Mouse (Mus musculus) intestine, embryonic 16.5 days (tissue): ENCODE measurements around the gene Gm42669. TPM values are rescaled to one million over a fixed set of nuclear protein-coding genes. Genes with fewer than 3 reads are reported as not detected.

Experiments used
- ATAC-seq: fragments of 200-750 bp; cut with Nextera tagmentation; 2 replicates; pipeline ENCODE4 v1.8.0; 2017; ENCODE audit warnings: moderate TSS enrichment, moderate library complexity
- H3K27ac ChIP-seq: fragments of 300-500 bp; sonication (generic); 2 replicates; pipeline ENCODE4 v1.5.1; 2014; ENCODE audit warnings: mild to moderate bottlenecking, low read length
- H3K27me3 ChIP-seq: fragments of 300-500 bp; sonication (generic); replicated peaks from 2 replicates; pipeline ENCODE4 v1.6.1; 2014; ENCODE audit warnings: low read length, control low read depth, mixed read lengths; ENCODE audit not compliant: control insufficient read depth, insufficient read depth
- H3K36me3 ChIP-seq: fragments of 300-500 bp; sonication (generic); 2 replicates; pipeline ENCODE4 v1.6.1; 2014; ENCODE audit warnings: low read length, control low read depth; ENCODE audit not compliant: control insufficient read depth, insufficient read depth
- H3K4me1 ChIP-seq: fragments of 300-500 bp; sonication (generic); 2 replicates; pipeline ENCODE4 v1.6.1; 2014; ENCODE audit warnings: low read length, control low read depth, mixed read lengths; ENCODE audit not compliant: control insufficient read depth, insufficient read depth
- H3K4me2 ChIP-seq: fragments of 300-500 bp; sonication (generic); 2 replicates; pipeline ENCODE4 v1.6.1; 2014; ENCODE audit warnings: low read depth, low read length, control low read depth
- H3K4me3 ChIP-seq: fragments of 300-500 bp; sonication (generic); 2 replicates; pipeline ENCODE4 v1.5.1; 2014; ENCODE audit warnings: mild to moderate bottlenecking, low read length
- H3K9ac ChIP-seq: fragments of 300-500 bp; sonication (generic); 2 replicates; pipeline ENCODE4 v1.6.1; 2014; ENCODE audit warnings: low read depth, low read length
- H3K9me3 ChIP-seq: fragments of 300-500 bp; sonication (generic); 2 replicates; pipeline ENCODE4 v1.6.1; 2016; ENCODE audit warnings: low read length, control low read depth; ENCODE audit not compliant: control insufficient read depth
- WGBS: fragments of 180-500 bp; shearing (Covaris S2); extraction: QIAGEN DNeasy Blood & Tissue Kit; methylation state at CpG from one replicate; pipeline ENCODE4 v1.1.7; 2014; 5-methylcytosine and 5-hydroxymethylcytosine counted together
- polyA plus RNA-seq: library from polyadenylated mRNA; unstranded; fragments of >200 nt; fragmentation: Nextera tagmentation; extraction: Ambion mirVana; gene quantifications from 2 replicates; pipeline ENCODE4 v1.2.1, GENCODE M21; 2015

Gene Gm42669
- polyA plus RNA-seq, 1 experiment from 2014 or later: 0.16 TPM

- Histone ChIP-seq H3K9me3 (no peaks in the 10 kb centered on the region), H3K4me1 (no peaks in the 10 kb centered on the region), H3K27me3 (no peaks in the 10 kb centered on the region), H3K4me3 (no peak overlapping the region), H3K9ac (no peak overlapping the region), H3K36me3 (no peaks in the 10 kb centered on the region), H3K27ac (no peak overlapping the region), H3K4me2 (no peak overlapping the region)
- no peak for ATAC-seq
- 96% methylated on average over 3 of the region's 3 CpGs for WGBS
These were observed 8.0 kb downstream of the Gm42669 start for GRCm38 (mm10) chr5:107515453-107515852.

- Histone ChIP-seq H3K27ac (no peak overlapping the region), H3K4me1 (no peaks in the 10 kb centered on the region), H3K9me3 (no peaks in the 10 kb centered on the region), H3K4me3 (no peak overlapping the region), H3K4me2 (no peak overlapping the region), H3K27me3 (no peaks in the 10 kb centered on the region), H3K9ac (no peak overlapping the region), H3K36me3 (no peaks in the 10 kb centered on the region)
- 92% methylated on average over 1 of the region's 1 CpGs for WGBS
- ATAC-seq: no peak
These were observed 8.7 kb downstream of the Gm42669 start for GRCm38 (mm10) chr5:107516087-107516486.

GRCm38 (mm10) chr5:107518602-107519001 is 11.2 kb downstream of the Gm42669 start:
- Histone ChIP-seq H3K36me3 (no peaks in the 10 kb centered on the region), H3K27me3 (no peaks in the 10 kb centered on the region), H3K27ac (no peak overlapping the region), H3K9me3 (no peaks in the 10 kb centered on the region), H3K4me3 (no peak overlapping the region), H3K4me1 (no peaks in the 10 kb centered on the region), H3K9ac (no peak overlapping the region), H3K4me2 (no peak overlapping the region)
- no peak for ATAC-seq
- 88% methylated on average over 4 of the region's 4 CpGs for WGBS

- Histone ChIP-seq H3K27me3 (no peaks in the 10 kb centered on the region), H3K9me3 (no peaks in the 10 kb centered on the region), H3K27ac (no peak overlapping the region), H3K36me3 (no peaks in the 10 kb centered on the region), H3K4me2 (no peak overlapping the region), H3K9ac (no peak overlapping the region), H3K4me1 (no peaks in the 10 kb centered on the region), H3K4me3 (no peak overlapping the region)
- no peak for ATAC-seq
- 66% methylated on average over 6 of the region's 6 CpGs for WGBS
These were observed 14.0 kb downstream of the Gm42669 start for GRCm38 (mm10) chr5:107521386-107521785.

- WGBS: 75% methylated on average over 7 of the region's 7 CpGs
These were observed 14.5 kb downstream of the Gm42669 start for GRCm38 (mm10) chr5:107521897-107522296.

DNA sequence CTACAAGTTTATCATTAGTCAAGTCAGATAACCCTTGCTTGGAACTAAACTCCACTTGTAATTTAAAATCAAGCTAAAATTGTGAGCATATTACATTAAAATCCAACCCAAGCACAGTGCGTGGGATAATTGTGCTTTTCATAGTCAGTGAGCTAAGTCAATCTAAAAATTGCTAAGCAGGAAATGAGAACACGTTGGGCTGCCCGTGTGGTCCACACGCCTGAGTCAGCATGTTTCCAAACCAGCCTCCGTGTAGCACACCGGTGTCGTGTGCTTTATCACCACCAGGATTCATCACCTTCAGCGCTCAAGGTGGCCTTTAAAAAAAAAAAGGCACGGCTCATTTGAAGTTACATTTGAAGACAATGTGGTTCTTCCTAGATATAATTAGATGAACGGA is 16.9 kb downstream of the Gm42669 start:
- 81% methylated on average over 10 of the region's 10 CpGs for WGBS
- H3K4me3 ChIP-seq: no peak overlapping the region
- no peak overlapping the region for H3K9ac ChIP-seq
- H3K36me3 ChIP-seq: no peaks in the 10 kb centered on the region
- H3K4me2 ChIP-seq: no peak overlapping the region
- no peaks in the 10 kb centered on the region for H3K4me1 ChIP-seq
- H3K9me3 ChIP-seq: no peaks in the 10 kb centered on the region
- ATAC-seq: no peak
- H3K27ac ChIP-seq: no peak overlapping the region
- H3K27me3 ChIP-seq: no peaks in the 10 kb centered on the region

More at GRCm38 (mm10) chr5:107521897-107522296, 14.5 kb downstream of the Gm42669 start:
- Histone ChIP-seq H3K4me3 (no peak overlapping the region), H3K9ac (no peak overlapping the region), H3K36me3 (no peaks in the 10 kb centered on the region), H3K9me3 (no peaks in the 10 kb centered on the region), H3K27me3 (no peaks in the 10 kb centered on the region), H3K27ac (no peak overlapping the region), H3K4me2 (no peak overlapping the region), H3K4me1 (no peaks in the 10 kb centered on the region)
- ATAC-seq: no peak

DNA sequence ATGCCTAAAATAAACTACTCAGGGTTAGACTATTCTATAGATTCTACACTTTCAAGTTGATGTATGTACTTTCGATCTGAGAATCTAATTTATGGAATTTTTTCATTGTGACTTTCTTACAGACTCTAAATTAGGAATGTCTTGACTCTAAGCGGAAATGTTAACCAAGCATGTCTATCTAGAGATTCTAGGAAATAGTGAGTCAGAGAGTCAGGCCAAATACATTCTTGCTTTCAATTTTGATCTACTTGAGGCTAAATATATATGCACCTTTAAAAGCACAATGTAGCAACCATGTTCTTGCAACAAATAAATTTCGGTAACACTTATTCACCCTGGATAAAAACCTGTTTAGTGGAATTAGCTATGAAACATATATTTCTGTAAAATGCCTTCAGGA is 21.4 kb downstream of the Gm42669 start:
- 91% methylated on average over 3 of the region's 3 CpGs for WGBS
- no peak for ATAC-seq
- no peaks in the 10 kb centered on the region for H3K9me3 ChIP-seq
- H3K4me1 ChIP-seq: no peaks in the 10 kb centered on the region
- H3K4me2 ChIP-seq: no peak overlapping the region
- no peaks in the 10 kb centered on the region for H3K27me3 ChIP-seq
- no peak overlapping the region for H3K27ac ChIP-seq
- no peak overlapping the region for H3K9ac ChIP-seq
- H3K36me3 ChIP-seq: no peaks in the 10 kb centered on the region
- no peak overlapping the region for H3K4me3 ChIP-seq

DNA sequence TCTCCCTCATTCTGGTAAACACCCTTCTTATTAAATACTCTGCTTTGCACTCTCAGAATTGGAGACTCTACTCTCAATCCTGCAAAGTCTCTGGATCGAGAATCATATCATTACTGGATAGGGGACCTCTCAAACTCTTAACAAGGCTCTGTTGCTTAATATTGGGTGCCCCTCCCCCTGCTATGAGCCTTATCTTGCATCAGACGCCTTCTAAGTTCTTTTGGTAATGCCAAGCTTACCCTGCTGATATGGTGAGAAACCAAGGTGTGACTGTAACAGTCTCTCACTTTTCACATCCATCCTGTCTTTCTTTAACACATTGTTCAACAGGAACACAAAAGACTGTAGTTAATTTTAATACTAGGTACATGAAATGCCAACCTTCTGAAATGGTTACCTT is 26.2 kb downstream of the Gm42669 start:
- H3K27ac ChIP-seq: no peak overlapping the region
- H3K9ac ChIP-seq: no peak overlapping the region
- H3K4me3 ChIP-seq: no peak overlapping the region
- 58% methylated on average over 2 of the region's 2 CpGs for WGBS
- H3K27me3 ChIP-seq: no peaks in the 10 kb centered on the region
- no peaks in the 10 kb centered on the region for H3K4me1 ChIP-seq
- ATAC-seq: no peak
- no peaks in the 10 kb centered on the region for H3K36me3 ChIP-seq
- H3K9me3 ChIP-seq: no peaks in the 10 kb centered on the region
- H3K4me2 ChIP-seq: no peak overlapping the region

GRCm38 (mm10) chr5:107534581-107534980 is 27.2 kb downstream of the Gm42669 start, which contains the start of gene 1700028K03Rik:
1700028K03Rik (plus strand) TSS chr5:107534709.
- H3K36me3 ChIP-seq: no peaks in the 10 kb centered on the region
- H3K9me3 ChIP-seq: no peaks in the 10 kb centered on the region
- no peak within 1 kb of the TSS for H3K4me3 ChIP-seq
- ATAC-seq: no peak
- H3K4me1 ChIP-seq: no peaks in the 10 kb centered on the region
- H3K27me3 ChIP-seq: no peaks in the 10 kb centered on the region
- no peak within 1 kb of the TSS; the same call in 1 of the 2 replicates for H3K4me2 ChIP-seq
- 64% methylated on average over 15 of the region's 15 CpGs for WGBS
- no peak within 1 kb of the TSS for H3K27ac ChIP-seq
- no peak within 1 kb of the TSS for H3K9ac ChIP-seq

- no peaks in the 10 kb centered on the region for H3K9me3 ChIP-seq
- no peak overlapping the region for H3K4me2 ChIP-seq
- H3K9ac ChIP-seq: no peak overlapping the region
- H3K27ac ChIP-seq: no peak overlapping the region
- no peak for ATAC-seq
- H3K4me3 ChIP-seq: no peak overlapping the region
- no peaks in the 10 kb centered on the region for H3K36me3 ChIP-seq
- H3K27me3 ChIP-seq: no peaks in the 10 kb centered on the region
- H3K4me1 ChIP-seq: no peaks in the 10 kb centered on the region
- 45% methylated on average over 7 of the region's 7 CpGs for WGBS
These were observed 34.3 kb downstream of the Gm42669 start for GRCm38 (mm10) chr5:107541696-107542095.
